Mouse (Mus musculus) splenic B cell, adult 2 months (primary cell): ENCODE measurements around the gene Esrra.

Experiments used
- DNase-seq: peaks from one replicate; pipeline ENCODE4 v3.0.0-alpha.2; 2011; ENCODE audit warnings: low read depth, low spot score
- H3K27me3 ChIP-seq: 2 replicates; pipeline ENCODE4 v1.6.1; 2012; ENCODE audit warnings: mild to moderate bottlenecking, low read length, moderate library complexity, mixed read lengths; ENCODE audit not compliant: control insufficient read depth, poor library complexity, insufficient read depth, severe bottlenecking
- H3K36me3 ChIP-seq: 2 replicates; pipeline ENCODE4 v1.6.1; 2012; ENCODE audit warnings: mild to moderate bottlenecking, low read length, moderate library complexity, mixed read lengths; ENCODE audit not compliant: control insufficient read depth, poor library complexity, insufficient read depth, severe bottlenecking

Gene Esrra

GRCm38 (mm10) chr19:6949532-6949931 is 27.9 kb upstream of the Esrra start:
- Histone ChIP-seq H3K36me3 (no peaks in the 10 kb centered on the region), H3K27me3 (no peaks in the 10 kb centered on the region)
- no peak for DNase-seq

GRCm38 (mm10) chr19:6948186-6948585 is 26.6 kb upstream of the Esrra start:
- DNase-seq, result no peak
- no peaks in the 10 kb centered on the region for H3K36me3 ChIP-seq

GRCm38 (mm10) chr19:6947742-6948141 is 26.1 kb upstream of the Esrra start:
- Histone ChIP-seq H3K27me3 (no peaks in the 10 kb centered on the region), H3K36me3 (no peaks in the 10 kb centered on the region)
- no peak for DNase-seq

More at GRCm38 (mm10) chr19:6948186-6948585, 26.6 kb upstream of the Esrra start:
- no peaks in the 10 kb centered on the region for H3K27me3 ChIP-seq

- DNase-seq, result no peak
- no peaks in the 10 kb centered on the region for H3K36me3 ChIP-seq
These were observed 22.1 kb upstream of the Esrra start for GRCm38 (mm10) chr19:6943709-6944108.

GRCm38 (mm10) chr19:6942764-6943163 is 21.2 kb upstream of the Esrra start:
- Histone ChIP-seq H3K27me3 (no peaks in the 10 kb centered on the region), H3K36me3 (no peaks in the 10 kb centered on the region)
- no peak for DNase-seq

More at GRCm38 (mm10) chr19:6943709-6944108, 22.1 kb upstream of the Esrra start:
- H3K27me3 ChIP-seq, result no peaks in the 10 kb centered on the region

- no peaks in the 10 kb centered on the region for H3K27me3 ChIP-seq
- DNase-seq, result peak; percentile 89
- no peaks in the 10 kb centered on the region for H3K36me3 ChIP-seq
These were observed 20.7 kb upstream of the Esrra start, which contains the start of gene Gpr137 for GRCm38 (mm10) chr19:6942249-6942691. Gpr137 (minus strand) TSS chr19:6942480.

- H3K36me3 ChIP-seq, result no peaks in the 10 kb centered on the region
- peak; percentile 95 for DNase-seq
- H3K27me3 ChIP-seq, result no peaks in the 10 kb centered on the region
These were observed 20.0 kb upstream of the Esrra start, which contains the start of gene Bad for GRCm38 (mm10) chr19:6941372-6942248. Bad (plus strand) TSS chr19:6941861.

- Histone ChIP-seq H3K36me3 (no peaks in the 10 kb centered on the region), H3K27me3 (no peaks in the 10 kb centered on the region)
- DNase-seq, result no peak
These were observed 19.1 kb upstream of the Esrra start for GRCm38 (mm10) chr19:6940396-6941351.

- Histone ChIP-seq H3K36me3 (no peaks in the 10 kb centered on the region), H3K27me3 (no peaks in the 10 kb centered on the region)
These were observed 17.7 kb upstream of the Esrra start for GRCm38 (mm10) chr19:6939106-6940002.

GRCm38 (mm10) chr19:6937541-6938465 is 16.2 kb upstream of the Esrra start:
- no peaks in the 10 kb centered on the region for H3K36me3 ChIP-seq
- no peak for DNase-seq
- H3K27me3 ChIP-seq, result no peaks in the 10 kb centered on the region

More at GRCm38 (mm10) chr19:6939106-6940002, 17.7 kb upstream of the Esrra start:
- no peak for DNase-seq

- no peaks in the 10 kb centered on the region for H3K27me3 ChIP-seq
These were observed 14.7 kb upstream of the Esrra start for GRCm38 (mm10) chr19:6936299-6936698.

GRCm38 (mm10) chr19:6934195-6934977 is 12.8 kb upstream of the Esrra start, which contains the start of gene Kcnk4:
Kcnk4 (minus strand) TSS chr19:6934515.
- DNase-seq, result no peak
- Histone ChIP-seq H3K27me3 (no peaks in the 10 kb centered on the region), H3K36me3 (no peaks in the 10 kb centered on the region)

More at GRCm38 (mm10) chr19:6936299-6936698, 14.7 kb upstream of the Esrra start:
- H3K36me3 ChIP-seq, result no peaks in the 10 kb centered on the region
- DNase-seq, result peak; percentile 63
